Mouse (Mus musculus) kidney, postnatal 25 days (tissue): ENCODE results near the gene Cdc25a.

Experiments
- DNase-seq, 2 experiments: peaks; one replicate each; pipeline ENCODE4 v3.0.0; 2021; ENCODE audit warnings: mixed read lengths in 2 of 2

The Cdc25a gene

DNA sequence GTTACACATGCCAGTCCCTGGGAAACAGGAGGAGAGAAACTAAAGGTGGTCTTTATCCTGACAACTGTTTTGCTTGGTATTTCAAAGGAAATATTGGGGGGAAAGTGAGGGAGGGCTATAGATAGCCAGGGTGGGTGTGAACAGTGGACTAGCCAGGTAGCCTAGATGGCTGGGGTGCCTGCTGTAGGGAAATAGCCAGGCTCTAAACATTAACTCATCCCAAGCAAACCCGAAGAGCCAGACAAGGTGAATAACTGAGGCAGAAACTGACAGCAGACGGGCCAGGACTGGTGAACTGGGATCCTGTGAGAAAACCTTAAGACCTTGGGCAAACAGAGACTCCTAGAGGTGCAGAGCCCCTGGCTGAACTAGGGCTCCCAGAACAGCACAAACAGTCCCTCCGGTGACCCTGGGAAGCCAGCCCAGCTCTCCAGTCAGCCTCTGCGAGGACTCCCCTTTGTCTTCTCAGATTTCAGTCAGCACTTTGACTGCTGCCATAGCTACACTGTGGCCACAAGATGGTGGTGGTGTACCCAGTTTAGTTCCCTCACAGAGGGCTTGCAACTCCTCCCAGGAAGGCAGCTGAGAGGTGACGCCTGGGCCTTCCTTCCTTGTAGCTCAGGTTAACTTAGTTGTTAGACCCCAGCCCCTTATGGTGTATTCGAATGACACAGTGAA lies 19.2 kb downstream of the Cdc25a start:
- DNase-seq = peak; percentile 79 to 89

GRCm38 (mm10) chr9:109895593-109895992 lies 20.2 kb downstream of the Cdc25a start:
- DNase-seq = peak; percentile 69 to 84

- DNase-seq = peak; percentile 20 to 60
Measured at GRCm38 (mm10) chr9:109896253-109897150, 21.1 kb downstream of the Cdc25a start.

- DNase-seq = peak in 1 of 2 experiments; percentile 42
Measured at GRCm38 (mm10) chr9:109898027-109898426, 22.6 kb downstream of the Cdc25a start.

DNA sequence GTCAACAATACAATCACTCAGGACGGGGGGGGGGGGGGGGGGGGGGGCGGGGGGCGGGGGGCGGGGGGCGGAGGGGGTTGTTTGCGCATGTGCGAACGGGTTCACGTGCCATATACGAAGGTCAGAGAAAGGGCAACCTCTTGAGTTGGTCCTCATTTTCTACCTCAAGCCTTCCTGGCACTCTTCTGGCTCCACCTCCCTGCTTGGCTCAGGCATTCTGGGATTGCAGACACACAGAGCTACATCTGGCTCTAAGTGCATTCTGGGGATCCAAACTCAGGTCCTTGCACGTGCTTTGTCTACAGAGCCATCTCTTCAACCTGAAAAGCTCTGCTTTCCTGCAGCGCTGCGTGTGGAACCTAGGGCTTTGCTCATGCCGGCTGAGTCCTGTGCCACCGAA lies 24.0 kb downstream of the Cdc25a start:
- DNase-seq = no peak

DNA sequence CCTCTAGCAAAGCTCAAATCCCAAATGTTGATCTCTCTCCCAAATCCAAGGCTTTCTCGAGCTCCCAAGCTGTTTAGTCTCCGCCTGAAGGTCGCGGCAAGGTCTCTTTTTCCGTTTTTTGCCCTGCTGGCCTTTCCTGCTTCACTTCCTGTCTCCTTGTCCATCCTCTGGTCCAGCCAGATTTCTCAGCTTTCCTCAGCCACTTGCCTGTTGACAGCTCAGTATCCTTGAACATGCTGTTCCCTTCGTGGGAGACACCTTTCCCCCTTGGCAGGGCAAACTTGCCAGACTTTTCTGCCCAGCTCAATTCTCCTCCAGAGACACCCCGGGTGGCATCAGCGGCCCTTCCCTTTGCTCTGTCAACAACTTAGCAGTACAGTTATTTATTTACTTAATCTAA lies 24.4 kb downstream of the Cdc25a start:
- peak; percentile 38 to 73 for DNase-seq

- no peak for DNase-seq
Measured at GRCm38 (mm10) chr9:109900604-109901003, 25.2 kb downstream of the Cdc25a start.

DNA sequence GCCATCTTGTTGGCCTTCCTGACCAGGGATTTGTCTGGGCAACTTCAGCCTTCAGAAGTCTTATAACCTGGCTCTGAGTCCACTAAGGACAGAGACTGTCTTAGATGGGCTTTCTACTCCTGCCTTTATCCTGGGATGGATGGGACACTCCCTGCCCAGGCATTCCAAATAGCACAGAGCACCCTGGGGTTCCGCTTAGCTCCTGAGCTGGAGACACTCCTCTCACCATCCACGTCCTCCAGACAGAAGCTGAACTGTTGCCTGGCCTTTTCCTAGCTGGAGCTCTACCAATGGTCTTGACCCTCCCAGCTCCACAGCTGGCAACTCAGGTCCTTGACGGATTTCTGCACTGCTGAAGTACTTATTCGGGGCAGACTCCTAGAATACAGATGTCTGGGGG lies 26.9 kb downstream of the Cdc25a start:
- DNase-seq = peak in 1 of 2 experiments; percentile 38

- DNase-seq = no peak
Measured at GRCm38 (mm10) chr9:109902740-109903139, 27.4 kb downstream of the Cdc25a start.

GRCm38 (mm10) chr9:109907300-109907699 lies 31.9 kb downstream of the Cdc25a start:
- peak; percentile 83 to 91 for DNase-seq

DNA sequence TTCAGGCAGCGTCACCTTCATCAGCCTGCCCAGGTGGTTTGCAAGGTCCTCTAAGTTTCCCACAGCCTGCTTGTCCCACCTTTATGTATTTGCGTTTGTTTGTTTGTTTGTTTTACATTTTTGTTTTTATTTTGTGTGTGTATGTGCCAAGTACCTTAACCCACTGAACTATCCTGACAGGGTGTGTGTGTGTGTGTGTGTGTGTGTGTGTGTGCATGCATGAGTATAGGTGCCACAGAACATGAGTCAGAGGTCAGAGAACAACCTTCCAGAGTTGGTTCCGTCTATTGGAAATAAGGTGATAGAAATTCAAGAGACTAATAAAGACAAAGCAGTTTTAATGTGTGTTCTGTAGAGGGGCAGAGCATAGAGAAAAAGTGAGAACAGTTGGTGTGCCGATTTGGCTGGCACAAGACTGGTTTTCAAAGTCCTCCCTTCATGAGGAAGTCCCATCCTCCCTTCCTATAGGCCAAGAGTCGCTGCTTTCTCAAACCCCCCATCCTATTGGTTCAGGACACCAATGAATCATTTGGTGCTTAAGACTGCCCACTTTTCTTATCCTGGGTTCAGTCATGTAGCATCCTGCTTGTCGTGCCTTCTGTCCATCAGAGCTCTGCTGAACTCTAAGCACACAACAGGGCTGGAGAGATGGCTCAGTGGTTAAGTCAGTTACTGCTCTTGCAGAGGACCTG lies 32.5 kb downstream of the Cdc25a start:
- DNase-seq = no peak

DNA sequence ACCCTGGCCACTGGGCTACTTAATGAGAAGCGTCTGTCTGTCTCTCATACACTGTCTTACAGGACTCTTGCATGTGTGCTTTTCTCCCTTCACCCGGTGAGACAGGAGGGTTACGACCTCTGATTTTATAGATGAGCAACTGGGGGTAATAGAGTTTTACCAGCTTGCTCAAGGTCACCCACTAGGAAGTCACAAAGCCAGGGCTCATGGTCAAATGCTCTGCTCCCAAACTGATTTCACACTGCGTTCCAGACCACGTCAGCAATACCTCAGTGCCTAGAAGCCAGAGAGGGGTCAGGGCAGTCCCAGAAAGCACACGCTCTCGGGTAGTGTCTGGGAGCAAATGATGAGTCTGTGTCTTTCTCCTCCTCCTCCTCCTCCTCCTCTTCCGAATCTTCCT lies 33.7 kb downstream of the Cdc25a start:
- no peak for DNase-seq

- no peak for DNase-seq
Measured at GRCm38 (mm10) chr9:109909926-109910325, 34.5 kb downstream of the Cdc25a start.

GRCm38 (mm10) chr9:109911779-109912178 lies 36.4 kb downstream of the Cdc25a start:
- DNase-seq = no peak

DNA sequence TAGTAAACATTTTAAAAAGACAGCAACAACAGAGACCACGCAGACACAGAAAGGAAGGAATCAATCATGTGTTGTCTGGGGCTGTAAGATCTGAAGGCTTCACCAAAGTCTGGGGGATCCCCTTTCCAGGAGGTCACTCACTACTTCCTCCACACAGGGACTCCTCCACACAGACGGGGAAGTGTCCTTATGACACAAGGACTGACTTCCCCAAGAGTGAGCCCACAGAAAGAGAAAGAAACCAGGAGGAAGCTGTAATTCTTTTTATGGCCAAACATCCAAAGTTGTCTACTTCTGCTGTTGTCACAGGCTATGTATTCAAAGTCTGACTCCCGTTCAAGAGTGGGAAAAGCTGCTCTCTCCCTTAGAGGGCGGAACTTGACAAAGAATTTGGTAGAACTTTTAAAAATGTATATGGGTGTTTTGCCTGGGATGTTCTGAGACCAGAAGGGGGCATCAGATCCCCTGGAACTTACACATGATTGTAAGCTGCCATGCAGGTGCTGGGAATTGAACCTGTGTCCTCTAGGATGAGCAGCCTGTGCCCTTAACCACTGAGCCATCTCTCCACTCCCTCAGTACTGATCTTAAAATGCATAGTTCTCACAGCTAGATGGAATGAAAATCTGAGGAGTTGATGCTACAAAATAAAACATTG lies 39.0 kb downstream of the Cdc25a start:
- DNase-seq = no peak

- peak in 1 of 2 experiments; percentile 32 for DNase-seq
Measured at GRCm38 (mm10) chr9:109917931-109918330, 42.6 kb downstream of the Cdc25a start.

DNA sequence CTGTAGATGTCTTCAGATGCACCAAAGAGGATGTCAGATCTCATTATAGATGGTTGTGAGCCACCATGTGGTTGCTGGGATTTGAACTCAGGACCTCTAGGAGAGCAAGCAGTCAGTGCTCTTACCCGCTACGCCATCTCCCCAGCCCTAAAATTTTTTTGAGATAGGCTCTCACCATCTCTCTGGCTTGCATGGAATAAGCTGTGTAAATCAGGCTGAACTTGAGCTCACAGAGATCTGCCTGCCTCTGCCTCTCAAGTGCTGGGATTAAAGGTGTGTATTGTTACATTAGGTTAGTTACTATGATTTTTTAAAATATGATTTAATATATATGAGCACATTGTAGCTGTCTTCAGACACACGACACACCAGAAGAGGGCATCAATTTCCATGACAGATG lies 53.8 kb downstream of the Cdc25a start:
- no peak for DNase-seq

DNA sequence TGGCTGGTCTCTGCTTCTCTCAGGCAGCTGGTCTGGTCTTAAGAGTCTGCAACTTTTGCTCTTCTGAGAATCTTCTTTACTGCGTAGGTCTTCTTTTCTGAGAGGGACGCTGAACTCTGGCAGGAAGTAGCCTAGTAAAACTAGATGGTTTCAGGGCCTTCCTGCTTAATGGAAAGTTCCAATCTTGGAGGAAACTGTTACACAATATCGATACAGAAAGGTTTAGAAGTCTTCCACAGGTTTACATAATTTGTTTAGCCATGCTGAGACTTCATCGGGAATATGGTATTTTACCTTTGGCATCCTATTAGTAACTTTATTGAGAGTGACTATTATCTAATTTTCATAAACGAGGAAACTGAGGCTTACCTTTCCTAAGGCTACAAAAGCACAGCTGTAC lies 54.7 kb downstream of the Cdc25a start:
- DNase-seq = no peak

GRCm38 (mm10) chr9:109930752-109931151 lies 55.4 kb downstream of the Cdc25a start:
- no peak for DNase-seq

- DNase-seq = peak; percentile 97 to 99
Measured at GRCm38 (mm10) chr9:109931257-109932171, 56.1 kb downstream of the Cdc25a start, which contains the start of gene Map4. TSS of gene Map4 (plus strand) at chr9:109931460.

DNA sequence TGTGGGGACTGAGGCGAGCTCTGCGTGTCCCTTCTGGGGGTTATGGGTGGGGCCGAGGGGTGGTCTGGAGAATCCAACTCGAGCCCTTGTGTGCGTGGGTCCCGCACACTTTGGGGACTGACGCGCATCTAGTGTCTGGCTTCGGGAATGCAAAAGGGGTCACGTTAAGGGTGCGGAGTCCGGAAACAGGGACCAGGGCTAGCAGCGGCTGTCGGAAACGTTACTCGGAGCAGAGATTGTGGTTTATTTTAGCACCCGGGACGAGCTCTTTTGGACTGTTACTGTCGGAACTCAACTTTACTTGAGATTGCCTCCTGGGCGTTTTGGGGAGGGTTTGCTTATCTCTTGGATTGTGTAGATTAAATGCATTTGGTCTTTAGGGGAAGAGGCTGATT lies 57.0 kb downstream of the Cdc25a start:
- peak; percentile 41 to 61 for DNase-seq
